Mouse (Mus musculus) left cerebral cortex, postnatal 14 days (tissue): ENCODE data around the gene Plekhh1. TPM values are rescaled to one million over a fixed set of nuclear protein-coding genes. Genes with fewer than 3 reads are reported as not detected.

Experiments used
- total RNA-seq, 2 experiments: library from RNA; stranded (reverse); gene quantifications; 2 replicates each; pipeline ENCODE4 v1.2.3; 2021

Gene Plekhh1
- total RNA-seq, 2 experiments from 2014 or later = 4.7 to 7.0 TPM

Other genes with a start within 250 kb of the Plekhh1 start
- gene Atp6v1d, start 167.5 kb upstream of the Plekhh1 start, total RNA-seq = 100 to 1,000 TPM; 251 to 257 TPM
- 10 to 100 TPM; 55.4 to 62.5 TPM for gene Eif2s1, start 167.3 kb upstream of the Plekhh1 start, total RNA-seq
- under 1 TPM; 0.27 to 0.37 TPM for gene Plek2, start 122.2 kb upstream of the Plekhh1 start, total RNA-seq
- 10 to 100 TPM; 79.2 to 82.3 TPM for gene Tmem229b, start 21.5 kb upstream of the Plekhh1 start, total RNA-seq
- gene Pigh, start 60.5 kb downstream of the Plekhh1 start, total RNA-seq = 1 to 10 TPM; 8.8 to 9.5 TPM
- gene Arg2, start 101.6 kb downstream of the Plekhh1 start, total RNA-seq = 1 to 10 TPM; 6.1 to 6.7 TPM
- 100 to 1,000 TPM; 190 to 192 TPM for gene Vti1b, start 143.5 kb downstream of the Plekhh1 start, total RNA-seq
- gene Rdh11, start 163.1 kb downstream of the Plekhh1 start, total RNA-seq = 10 to 100 TPM; 21.8 to 22.2 TPM
- gene Rdh12, start 179.8 kb downstream of the Plekhh1 start, total RNA-seq = 1 to 10 TPM in 1 of 2 experiments, under 1 TPM in 1; 0.94 to 1.2 TPM